In genomic region chr11:8634728-8635410, GRCm38 (mm10) we compare ENCODE assay signal across 13 mouse cellular contexts. TPM values are rescaled to one million over a fixed set of nuclear protein-coding genes. Genes with fewer than 3 reads are reported as not detected.
DNase-seq lines count a peak whose midpoint lies in the region; ATAC-seq and TF ChIP-seq lines count a peak whose summit lies in the region.
"Had no signal": no experiment of that assay in that cellular context is flagged by ENCODE, and none has a peak within 500 bp of the region (broad histone marks: within the 10 kb centered on the region; RNA-seq: fewer than 3 reads in every experiment).

No protein-coding gene starts in this region.

- CTCF ChIA-PET in Patski (lab: Charles Lee): interaction anchor here (1.4 to 2.4 kb wide), 3 partner anchors 13 to 45 kb away, joined by 3 to 7 read pairs (median 6); no protein-coding TSS in a partner anchor

- no peak overlapping the region for H3K4me2 ChIP-seq in intestine, embryonic 15.5 days (replicated peaks)
- no peak overlapping the region for H3K4me2 ChIP-seq in stomach, embryonic 14.5 days (replicated peaks; ENCODE audit: low read depth, low read length)
- no peak overlapping the region for H3K4me2 ChIP-seq in hindbrain, postnatal 0 days (ENCODE audit: low read depth, low read length)
- H3K4me2 ChIP-seq: limb, embryonic 15.5 days had no signal

- H3K4me3 ChIP-seq in intestine, embryonic 15.5 days (replicated peaks): no peak overlapping the region
- H3K4me3 ChIP-seq in stomach, embryonic 14.5 days (ENCODE audit: low read depth, low read length): no peak overlapping the region
- no peak overlapping the region for H3K4me3 ChIP-seq in hindbrain, postnatal 0 days (ENCODE audit: low read length)
- no peak overlapping the region for H3K4me3 ChIP-seq in forebrain, embryonic 10.5 days
- H3K4me3 ChIP-seq: erythroblast, embryonic 14.5 days; limb, embryonic 15.5 days had no signal

- in situ Hi-C loops in Patski (cut with MboI; ENCODE audit: low pct_unique_long_range_greater_than_20kb): no loop called here

- DNase-seq in Patski (ENCODE audit: low read depth, low spot score): peak; percentile 96
- peak; percentile 59 for DNase-seq in kidney, postnatal 10 days
- no peak for DNase-seq in hindbrain, postnatal 0 days (ENCODE audit: low spot score)
- no peak for DNase-seq in forebrain, embryonic 10.5 days (ENCODE audit: extremely low spot score, low spot score)
- no peak for DNase-seq in retina, postnatal 1 day
- no peak for DNase-seq in neural tube, embryonic 10.5 days (ENCODE audit: extremely low spot score, low spot score)
- DNase-seq: adrenal gland, postnatal 14 days; thymus, adult 18-20 months had no signal

- TF ChIP-seq CTCF in Patski (IDR thresholded peaks at IDR 0.05): no peak
- TF ChIP-seq CTCF in hindbrain, postnatal 0 days (IDR thresholded peaks at IDR 0.05; ENCODE audit: low read depth): no peak

- no peak overlapping the region for H3K9ac ChIP-seq in intestine, embryonic 15.5 days
- no peak overlapping the region for H3K9ac ChIP-seq in stomach, embryonic 14.5 days (replicated peaks; ENCODE audit: low read depth, low read length)
- H3K9ac ChIP-seq in hindbrain, postnatal 0 days (replicated peaks; ENCODE audit: low read length): no peak overlapping the region
- H3K9ac ChIP-seq: limb, embryonic 15.5 days had no signal

- peak; percentile 98 for ATAC-seq in Patski
- peak; percentile 54 for ATAC-seq in intestine, embryonic 15.5 days
- no peak for ATAC-seq in stomach, embryonic 14.5 days (ENCODE audit: insufficient number of reproducible peaks, insufficient read depth, low FRiP score, low read depth)
- no peak for ATAC-seq in hindbrain, postnatal 0 days

- H3K27ac ChIP-seq in intestine, embryonic 15.5 days: peak overlapping the region; percentile 56; the same call in 1 of the 2 replicates
- peak overlapping the region; percentile 52 for H3K27ac ChIP-seq in stomach, embryonic 14.5 days (ENCODE audit: low read length)
- H3K27ac ChIP-seq in hindbrain, postnatal 0 days: no peak overlapping the region
- no peak overlapping the region for H3K27ac ChIP-seq in forebrain, embryonic 10.5 days
- H3K27ac ChIP-seq: limb, embryonic 15.5 days had no signal

- WGBS in intestine, embryonic 15.5 days: 45% methylated on average over 7 of the region's 7 CpGs
- 58% methylated on average over 7 of the region's 7 CpGs for WGBS in stomach, embryonic 14.5 days
- WGBS in hindbrain, postnatal 0 days: 50% methylated on average over 7 of the region's 7 CpGs
- WGBS in forebrain, embryonic 10.5 days: 84% methylated on average over 7 of the region's 7 CpGs

- H3K9me3 ChIP-seq in intestine, embryonic 15.5 days: no peaks in the 10 kb centered on the region
- no peaks in the 10 kb centered on the region for H3K9me3 ChIP-seq in stomach, embryonic 14.5 days (ENCODE audit: control insufficient read depth, low read depth, low read length)
- no peaks in the 10 kb centered on the region for H3K9me3 ChIP-seq in hindbrain, postnatal 0 days (ENCODE audit: low read length)
- no peaks in the 10 kb centered on the region for H3K9me3 ChIP-seq in forebrain, embryonic 10.5 days
- H3K9me3 ChIP-seq: limb, embryonic 15.5 days had no signal

- peaks cover 41% of the 10 kb centered on the region for H3K4me1 ChIP-seq in intestine, embryonic 15.5 days (replicated peaks)
- H3K4me1 ChIP-seq in stomach, embryonic 14.5 days (ENCODE audit: control insufficient read depth, insufficient read depth, low read length): peaks cover 15% of the 10 kb centered on the region; the same call in 1 of the 2 replicates
- H3K4me1 ChIP-seq in hindbrain, postnatal 0 days (ENCODE audit: insufficient read depth, low read length): no peaks in the 10 kb centered on the region
- peaks cover 20% of the 10 kb centered on the region for H3K4me1 ChIP-seq in forebrain, embryonic 10.5 days

- POLR2A ChIA-PET in Patski (lab: Charles Lee): no interaction called here

- H3K27me3 ChIP-seq in Patski: no peaks in the 10 kb centered on the region
- no peaks in the 10 kb centered on the region for H3K27me3 ChIP-seq in intestine, embryonic 15.5 days (replicated peaks)
- H3K27me3 ChIP-seq in stomach, embryonic 14.5 days (ENCODE audit: control insufficient read depth, insufficient read depth, low read length): no peaks in the 10 kb centered on the region
- H3K27me3 ChIP-seq in hindbrain, postnatal 0 days (ENCODE audit: insufficient read depth, low read length): no peaks in the 10 kb centered on the region
- H3K27me3 ChIP-seq in forebrain, embryonic 10.5 days (ENCODE audit: poor library complexity, severe bottlenecking): no peaks in the 10 kb centered on the region
- H3K27me3 ChIP-seq: limb, embryonic 15.5 days had no signal

- H3K36me3 ChIP-seq in intestine, embryonic 15.5 days: no peaks in the 10 kb centered on the region
- no peaks in the 10 kb centered on the region; the same call in 1 of the 2 replicates for H3K36me3 ChIP-seq in stomach, embryonic 14.5 days (ENCODE audit: control insufficient read depth, insufficient read depth, low read length)
- no peaks in the 10 kb centered on the region for H3K36me3 ChIP-seq in hindbrain, postnatal 0 days (ENCODE audit: insufficient read depth, low read length)
- H3K36me3 ChIP-seq in forebrain, embryonic 10.5 days (replicated peaks): no peaks in the 10 kb centered on the region

RNA-seq across cellular contexts. Expression of gene Tns3, which starts 29.5 kb away (rescaled TPM):
- polyA plus RNA-seq in Patski (2021): 75.4 TPM
- 21.1 and 22.9 TPM in 2 replicates for polyA plus RNA-seq in intestine, embryonic 15.5 days (2015; fragmentation: Nextera tagmentation; extraction: Ambion mirVana)
- polyA plus RNA-seq in stomach, embryonic 14.5 days (2014; fragmentation: Nextera tagmentation; extraction: Ambion mirVana): 29.7 and 31.2 TPM in 2 replicates
- total RNA-seq in hindbrain, postnatal 0 days (2014; rRNA removed): 59.0 and 63.6 TPM in 2 replicates
- 8.2 and 8.9 TPM in 2 replicates for polyA plus RNA-seq in hindbrain, postnatal 0 days (2015; fragmentation: Nextera tagmentation; extraction: Ambion mirVana)
- 13.3 and 13.8 TPM in 2 replicates for polyA plus RNA-seq in forebrain, embryonic 10.5 days (2016; fragmentation: Nextera tagmentation; extraction: Ambion mirVana)
- total RNA-seq: MEL had no signal

Comparison
In these comparisons a context has a peak if more than half of its experiments do, and no peak if none do; other contexts are left out.
1. ATAC-seq: peak in Patski (single experiment) and intestine, embryonic 15.5 days (single experiment); none in stomach, embryonic 14.5 days (single experiment) and hindbrain, postnatal 0 days (single experiment).
2. DNase-seq: peak in Patski (single experiment) and kidney, postnatal 10 days (single experiment); none in hindbrain, postnatal 0 days (single experiment), forebrain, embryonic 10.5 days (single experiment), retina, postnatal 1 day (single experiment) and neural tube, embryonic 10.5 days (single experiment).
3. H3K27ac ChIP-seq: peak in intestine, embryonic 15.5 days (single experiment) and stomach, embryonic 14.5 days (single experiment); none in hindbrain, postnatal 0 days (single experiment) and forebrain, embryonic 10.5 days (single experiment).